Mouse (Mus musculus) hindbrain, embryonic 16.5 days (tissue): ENCODE measurements at regions not wholly inside any gene's neighbourhood (a gene's known extent, or its start where the extent isn't known, plus 50 kb on each side); places are given as distances from the start of the nearest gene placed in this dataset.
A peak's percentile ranks its signal among the peaks of the same experiment; 100 is the strongest.

Source experiments
- ATAC-seq: fragments of 200-750 bp; cut with Nextera tagmentation; 2 replicates; pipeline ENCODE4 v1.8.0; 2017; ENCODE audit warnings: moderate TSS enrichment, moderate library complexity
- H3K27ac ChIP-seq: fragments of 300-500 bp; sonication (generic); 2 replicates; pipeline ENCODE4 v1.5.1; 2014; ENCODE audit warnings: low read depth, mild to moderate bottlenecking, control low read depth, low read length, moderate library complexity
- H3K27me3 ChIP-seq: fragments of 300-500 bp; sonication (generic); replicated peaks from 2 replicates; pipeline ENCODE4 v1.6.1; 2014; ENCODE audit warnings: low read length; ENCODE audit not compliant: control insufficient read depth, insufficient read depth
- H3K36me3 ChIP-seq: fragments of 300-500 bp; sonication (generic); 2 replicates; pipeline ENCODE4 v1.6.1; 2014; ENCODE audit warnings: mild to moderate bottlenecking, low read length, moderate library complexity, mixed read lengths; ENCODE audit not compliant: control insufficient read depth, insufficient read depth
- H3K4me1 ChIP-seq: fragments of 300-500 bp; sonication (generic); 2 replicates; pipeline ENCODE4 v1.6.1; 2014; ENCODE audit warnings: low read depth, low read length; ENCODE audit not compliant: control insufficient read depth, insufficient read depth
- H3K4me2 ChIP-seq: fragments of 300-500 bp; sonication (generic); 2 replicates; pipeline ENCODE4 v1.6.1; 2014; ENCODE audit warnings: mild to moderate bottlenecking, low read length, control low read depth, moderate library complexity
- H3K4me3 ChIP-seq: fragments of 300-500 bp; sonication (generic); 2 replicates; pipeline ENCODE4 v1.5.1; 2014; ENCODE audit warnings: mild to moderate bottlenecking, low read length, control low read depth, moderate library complexity
- H3K9ac ChIP-seq: fragments of 300-500 bp; sonication (generic); 2 replicates; pipeline ENCODE4 v1.6.1; 2014; ENCODE audit warnings: low read depth, mild to moderate bottlenecking, control low read depth, low read length, moderate library complexity
- H3K9me3 ChIP-seq: fragments of 300-500 bp; sonication (generic); 2 replicates; pipeline ENCODE4 v1.6.1; 2014; ENCODE audit warnings: mild to moderate bottlenecking, low read length, moderate library complexity; ENCODE audit not compliant: control insufficient read depth
- WGBS: fragments of 180-500 bp; shearing (Covaris S2); extraction: QIAGEN DNeasy Blood & Tissue Kit; methylation state at CpG from one replicate; pipeline ENCODE4 v1.1.7; 2014; 5-methylcytosine and 5-hydroxymethylcytosine counted together

- no peaks in the 10 kb centered on the region for H3K27me3 ChIP-seq
- no peak overlapping the region for H3K4me2 ChIP-seq
- no peak overlapping the region for H3K27ac ChIP-seq
- no peak overlapping the region for H3K9ac ChIP-seq
- H3K9me3 ChIP-seq = no peaks in the 10 kb centered on the region
- no peak overlapping the region for H3K4me3 ChIP-seq
- no peaks in the 10 kb centered on the region for H3K36me3 ChIP-seq
- H3K4me1 ChIP-seq = no peaks in the 10 kb centered on the region
- 99% methylated on average over 3 of the region's 3 CpGs for WGBS
- no peak for ATAC-seq
Measured at GRCm38 (mm10) chr5:43039525-43039924, 193.4 kb upstream of the Cpeb2 start.

- Histone ChIP-seq H3K9ac (no peak overlapping the region), H3K27me3 (no peaks in the 10 kb centered on the region), H3K27ac (no peak overlapping the region), H3K4me3 (no peak overlapping the region), H3K9me3 (no peaks in the 10 kb centered on the region), H3K4me2 (no peak overlapping the region), H3K4me1 (no peaks in the 10 kb centered on the region), H3K36me3 (no peaks in the 10 kb centered on the region)
- WGBS = 90% methylated on average over 3 of the region's 3 CpGs
- ATAC-seq = no peak
Measured at GRCm38 (mm10) chr5:43042585-43042984, 190.4 kb upstream of the Cpeb2 start.

- Histone ChIP-seq H3K27me3 (no peaks in the 10 kb centered on the region), H3K9me3 (no peaks in the 10 kb centered on the region), H3K9ac (no peak overlapping the region), H3K4me3 (no peak overlapping the region), H3K4me2 (no peak overlapping the region), H3K4me1 (no peaks in the 10 kb centered on the region), H3K36me3 (no peaks in the 10 kb centered on the region), H3K27ac (no peak overlapping the region)
- ATAC-seq = no peak
- 90% methylated on average over 3 of the region's 3 CpGs for WGBS
Measured at GRCm38 (mm10) chr5:43045860-43046259, 187.1 kb upstream of the Cpeb2 start.

GRCm38 (mm10) chr5:43047316-43047715 lies 185.7 kb upstream of the Cpeb2 start:
- Histone ChIP-seq H3K9ac (no peak overlapping the region), H3K27me3 (no peaks in the 10 kb centered on the region), H3K9me3 (no peaks in the 10 kb centered on the region), H3K4me2 (no peak overlapping the region), H3K36me3 (no peaks in the 10 kb centered on the region), H3K27ac (no peak overlapping the region), H3K4me3 (no peak overlapping the region), H3K4me1 (no peaks in the 10 kb centered on the region)
- WGBS = 97% methylated on average over 2 of the region's 2 CpGs
- ATAC-seq = no peak

GRCm38 (mm10) chr5:43048196-43049050 lies 184.5 kb upstream of the Cpeb2 start:
- Histone ChIP-seq H3K27ac (no peak overlapping the region), H3K4me3 (no peak overlapping the region), H3K4me1 (no peaks in the 10 kb centered on the region), H3K4me2 (no peak overlapping the region), H3K27me3 (no peaks in the 10 kb centered on the region), H3K9ac (no peak overlapping the region), H3K36me3 (no peaks in the 10 kb centered on the region), H3K9me3 (no peaks in the 10 kb centered on the region)
- 86% methylated on average over 8 of the region's 8 CpGs for WGBS
- ATAC-seq = no peak

GRCm38 (mm10) chr5:43049381-43050301 lies 183.3 kb upstream of the Cpeb2 start:
- H3K4me3 ChIP-seq = no peak overlapping the region
- 0 out of 2 replicates have a peak, but pooled peaks have one; percentile 48 for ATAC-seq
- no peaks in the 10 kb centered on the region for H3K27me3 ChIP-seq
- H3K27ac ChIP-seq = no peak overlapping the region
- no peaks in the 10 kb centered on the region for H3K36me3 ChIP-seq
- no peak overlapping the region for H3K9ac ChIP-seq
- H3K4me2 ChIP-seq = no peak overlapping the region
- no peaks in the 10 kb centered on the region for H3K9me3 ChIP-seq
- 85% methylated on average over 4 of the region's 4 CpGs for WGBS
- H3K4me1 ChIP-seq = no peaks in the 10 kb centered on the region

GRCm38 (mm10) chr5:43050961-43051517 lies 181.9 kb upstream of the Cpeb2 start:
- H3K36me3 ChIP-seq = no peaks in the 10 kb centered on the region
- no peaks in the 10 kb centered on the region for H3K9me3 ChIP-seq
- no peak overlapping the region for H3K27ac ChIP-seq
- H3K27me3 ChIP-seq = no peaks in the 10 kb centered on the region
- H3K4me1 ChIP-seq = no peaks in the 10 kb centered on the region
- no peak overlapping the region for H3K4me2 ChIP-seq
- H3K4me3 ChIP-seq = no peak overlapping the region
- no peak overlapping the region for H3K9ac ChIP-seq
- no peak for ATAC-seq
- 86% methylated on average over 7 of the region's 7 CpGs for WGBS

GRCm38 (mm10) chr5:43052668-43053067 lies 180.3 kb upstream of the Cpeb2 start:
- Histone ChIP-seq H3K9me3 (no peaks in the 10 kb centered on the region), H3K27ac (no peak overlapping the region), H3K9ac (no peak overlapping the region), H3K27me3 (no peaks in the 10 kb centered on the region), H3K4me1 (no peaks in the 10 kb centered on the region), H3K4me2 (no peak overlapping the region), H3K4me3 (no peak overlapping the region), H3K36me3 (no peaks in the 10 kb centered on the region)
- 64% methylated on average over 1 of the region's 1 CpGs for WGBS
- ATAC-seq = no peak

- H3K4me2 ChIP-seq = no peak overlapping the region
- no peaks in the 10 kb centered on the region for H3K4me1 ChIP-seq
- no peak for ATAC-seq
- H3K27ac ChIP-seq = no peak overlapping the region
- no peaks in the 10 kb centered on the region for H3K9me3 ChIP-seq
- no peaks in the 10 kb centered on the region for H3K36me3 ChIP-seq
- 91% methylated on average over 8 of the region's 8 CpGs for WGBS
- H3K4me3 ChIP-seq = no peak overlapping the region
- H3K27me3 ChIP-seq = no peaks in the 10 kb centered on the region
- H3K9ac ChIP-seq = no peak overlapping the region
Measured at GRCm38 (mm10) chr5:43054586-43054985, 178.4 kb upstream of the Cpeb2 start.
